Mouse (Mus musculus): ENCODE measurements around the gene Tmem183a.

Tmem183a gene

DNA sequence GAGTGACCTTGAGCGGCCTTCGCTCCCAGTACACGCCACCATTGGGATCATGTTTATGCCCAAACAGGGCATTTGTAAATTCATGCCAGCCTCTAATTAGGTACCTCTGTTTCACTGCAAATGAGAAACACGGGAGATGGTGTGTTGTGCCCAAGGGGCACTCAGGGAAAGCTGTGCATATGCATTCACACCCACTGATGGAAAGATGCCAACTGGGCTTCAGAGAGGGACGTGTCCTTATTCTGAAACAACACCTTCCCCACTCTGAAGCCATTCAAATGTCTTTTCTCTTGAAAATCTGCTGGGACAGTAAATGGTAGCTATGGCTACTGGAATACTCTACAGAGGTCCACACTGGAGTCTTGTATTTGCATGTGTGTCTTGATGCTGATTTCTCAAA lies 43.5 kb downstream of the Tmem183a start:
- no peak for DNase-seq

DNA sequence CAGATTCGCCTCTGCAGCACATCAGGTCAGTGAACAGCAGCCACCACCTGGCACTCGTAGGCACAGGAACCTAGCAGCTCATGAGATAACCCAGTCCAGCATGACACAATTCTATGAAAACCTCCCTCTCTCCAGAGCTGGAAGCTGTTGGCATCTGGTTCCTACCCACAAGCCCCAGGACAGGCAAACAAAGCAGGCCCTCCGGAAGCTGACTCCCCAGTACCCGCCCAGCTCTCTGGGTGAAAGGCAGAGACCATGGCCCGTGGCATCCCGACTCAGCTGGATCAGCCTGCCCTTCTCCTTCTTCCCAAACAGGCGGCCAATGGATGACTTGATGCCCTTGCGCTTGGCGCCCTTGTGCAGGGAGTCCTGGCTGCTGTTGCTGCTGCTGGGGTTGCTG lies 45.4 kb downstream of the Tmem183a start:
- no peak for DNase-seq

DNA sequence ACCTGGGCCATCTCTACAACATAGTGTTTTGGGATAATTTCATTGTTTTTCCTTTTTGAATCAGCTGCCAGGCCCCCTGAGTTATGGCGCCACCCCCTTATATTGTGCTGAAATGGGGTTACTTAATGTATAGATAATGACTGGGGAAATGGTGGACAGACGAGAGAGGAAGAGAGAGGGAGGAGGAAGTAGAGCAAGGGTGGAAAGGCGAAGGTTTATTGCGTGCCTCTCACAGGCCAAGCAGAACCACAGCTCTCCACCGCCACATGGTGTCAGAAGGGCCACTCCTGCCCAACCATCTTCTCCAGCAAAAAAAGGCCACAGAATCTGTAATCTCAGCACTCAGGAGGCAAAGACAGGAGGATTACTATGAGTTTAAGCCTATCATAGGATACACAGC lies 46.6 kb downstream of the Tmem183a start:
- DNase-seq = no peak

DNA sequence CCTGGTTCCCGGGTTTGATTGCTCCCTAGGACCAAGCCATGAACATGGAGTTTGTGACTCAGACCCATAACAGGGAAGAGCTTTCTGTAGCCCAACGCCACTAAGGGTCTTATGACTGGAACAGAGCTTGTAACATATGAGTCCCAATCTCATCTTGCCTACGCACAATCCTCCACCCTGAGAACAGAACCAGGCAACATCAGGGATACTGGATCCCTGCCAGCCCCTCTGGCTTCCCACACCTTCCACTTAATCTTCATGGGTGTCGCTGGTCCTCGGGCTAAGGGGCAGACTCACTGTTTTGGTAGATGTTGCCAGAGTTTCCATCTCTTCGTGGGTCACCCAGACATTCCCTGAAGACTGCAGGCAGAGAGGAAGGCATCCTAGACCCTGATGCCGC lies 50.0 kb downstream of the Tmem183a start:
- no peak for DNase-seq

DNA sequence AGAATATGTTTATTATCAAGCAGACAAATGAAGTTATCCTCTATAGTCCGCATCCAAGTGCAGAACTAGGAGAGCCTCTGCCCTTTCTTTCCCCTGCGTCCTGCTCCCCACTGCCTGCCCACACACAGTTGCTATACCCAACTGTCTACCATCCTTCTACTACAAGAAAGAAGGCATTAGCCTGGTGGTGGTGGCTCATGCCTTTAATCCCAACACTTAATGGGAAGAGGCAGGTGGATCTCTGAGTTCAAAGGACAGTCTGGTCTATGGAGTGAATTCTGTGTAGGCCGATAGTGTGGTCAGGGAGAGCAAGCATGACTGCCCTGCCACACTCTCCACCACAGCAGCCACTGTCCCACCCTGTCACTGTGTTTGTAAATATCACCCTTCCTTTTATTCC lies 51.0 kb downstream of the Tmem183a start:
- DNase-seq = no peak

DNA sequence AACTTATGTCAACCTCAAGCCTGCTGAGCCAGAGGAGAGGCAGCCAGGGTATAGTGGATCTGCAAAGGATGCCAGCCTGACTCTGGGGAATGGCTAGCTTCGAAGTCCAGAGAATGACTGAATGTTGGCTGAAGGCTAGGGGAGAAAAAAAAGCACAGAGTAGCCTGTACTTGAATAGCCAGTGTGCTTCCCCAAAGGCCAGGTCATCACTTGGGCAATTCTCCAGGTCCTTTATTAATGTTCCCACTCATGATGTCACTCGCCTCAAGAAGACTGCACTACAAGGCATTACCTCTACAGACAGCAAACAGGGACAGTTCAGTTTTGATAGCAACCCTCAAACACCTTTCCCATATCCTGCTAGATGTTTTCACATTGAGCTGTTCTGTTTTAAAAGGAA lies 51.5 kb downstream of the Tmem183a start:
- no peak for DNase-seq

DNA sequence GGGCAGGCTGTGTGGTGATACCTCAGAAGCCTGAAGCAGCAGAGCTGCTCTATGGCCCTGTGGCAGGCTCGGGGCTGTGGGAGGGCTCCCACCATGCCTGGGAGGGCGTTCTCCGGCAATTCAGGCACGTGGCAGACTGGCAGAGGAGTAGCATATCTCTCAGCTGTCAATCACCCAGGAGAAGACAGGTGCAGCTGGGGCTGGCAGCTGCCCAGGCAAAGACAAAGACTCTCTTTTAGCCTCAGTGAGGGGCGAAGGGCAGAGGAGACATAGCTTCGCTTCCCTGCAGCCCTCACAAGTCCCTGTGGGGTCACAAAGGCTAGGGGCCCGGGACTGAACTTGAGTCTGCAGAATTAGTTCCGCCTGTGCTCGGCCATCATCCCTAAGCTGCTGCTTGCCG lies 54.4 kb downstream of the Tmem183a start:
- no peak for DNase-seq

DNA sequence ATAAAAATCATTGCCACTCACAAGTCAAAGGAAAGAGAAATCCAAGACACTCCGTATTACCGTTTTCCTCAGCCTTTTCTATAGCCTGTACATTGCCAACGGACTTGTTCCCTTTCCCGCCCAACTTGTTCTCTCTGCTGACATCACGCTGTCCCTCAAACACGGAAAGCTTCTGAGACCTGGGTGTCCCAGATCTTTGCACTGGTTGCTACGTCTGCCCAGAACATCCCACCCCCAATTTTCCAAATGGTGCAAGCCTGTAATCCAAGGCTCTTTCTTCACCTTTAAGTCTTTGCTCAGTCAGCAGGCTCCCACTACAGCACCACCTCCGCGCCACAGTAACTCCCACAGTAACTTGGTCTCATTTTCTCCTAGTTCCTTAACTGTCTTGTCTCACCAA lies 56.8 kb downstream of the Tmem183a start:
- DNase-seq = no peak

DNA sequence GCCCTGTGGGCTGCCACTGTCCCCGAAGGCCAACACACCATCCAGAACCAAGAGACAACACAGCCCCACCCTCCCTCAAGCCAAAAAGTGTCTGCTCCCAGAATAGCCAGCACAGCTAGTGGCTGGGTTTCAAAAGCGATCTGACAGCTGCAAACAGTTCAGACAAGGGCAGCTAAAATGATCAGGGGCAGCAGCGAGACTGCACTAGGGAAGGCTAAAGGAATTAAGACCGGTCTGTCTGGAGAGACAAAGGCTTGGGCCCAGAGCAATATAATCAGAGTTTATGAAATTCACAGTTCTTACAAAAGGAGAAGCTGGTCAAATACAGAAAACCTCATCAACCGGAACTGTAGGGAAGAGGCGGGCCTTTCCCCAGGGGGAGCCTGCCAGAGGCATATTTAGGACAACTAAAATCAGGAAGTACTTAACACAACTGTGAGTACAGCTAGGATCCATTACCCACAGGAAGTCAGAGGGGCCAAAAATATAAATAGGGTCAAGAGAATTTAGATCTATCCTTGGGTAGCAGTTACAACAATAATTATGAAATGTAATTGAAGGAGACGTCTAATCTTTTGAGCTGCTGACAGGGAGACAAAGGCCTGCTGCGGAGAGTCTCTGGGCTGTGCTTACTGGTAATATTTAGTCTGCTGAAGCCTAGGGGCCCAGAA lies 59.1 kb downstream of the Tmem183a start:
- peak; percentile 28 to 34 for DNase-seq

DNA sequence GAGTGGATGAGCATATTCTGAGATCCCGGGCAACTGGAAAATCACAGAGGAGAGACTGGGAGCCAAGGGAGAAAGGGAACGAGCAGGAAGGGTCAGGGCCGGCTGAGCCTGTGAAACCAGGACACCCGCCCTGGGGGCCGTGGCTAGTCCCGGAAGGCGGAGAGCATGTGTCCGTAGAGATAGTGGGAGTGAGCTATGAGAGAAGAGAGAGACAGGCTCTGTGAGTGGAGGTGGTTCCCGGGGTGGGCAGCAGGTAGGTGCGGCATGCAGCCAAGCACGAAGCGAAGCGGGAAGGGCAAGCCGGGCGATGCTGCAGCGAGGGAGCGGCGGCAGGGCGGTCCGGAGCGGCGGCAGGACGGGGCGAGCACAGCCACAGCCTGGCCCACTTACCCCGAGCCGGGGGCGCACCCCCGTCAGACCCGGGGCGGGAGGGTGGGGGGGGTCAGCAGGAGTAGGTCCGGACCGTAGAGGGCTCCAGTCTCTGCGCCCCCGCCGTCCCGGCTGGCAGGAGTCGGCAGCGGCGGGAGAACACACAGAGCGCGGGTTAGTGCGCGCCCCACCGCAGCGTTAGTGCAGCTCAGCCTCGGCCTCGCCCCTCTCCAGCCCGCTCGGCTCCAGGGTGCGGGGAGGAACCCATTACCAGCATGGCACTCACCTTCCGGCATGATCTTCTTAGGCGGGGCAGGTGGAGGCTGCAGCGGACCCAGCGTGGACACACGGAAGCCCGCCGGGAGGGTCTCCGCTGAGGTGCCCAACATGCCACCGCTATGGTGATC lies 63.0 kb downstream of the Tmem183a start:
- DNase-seq = no peak

DNA sequence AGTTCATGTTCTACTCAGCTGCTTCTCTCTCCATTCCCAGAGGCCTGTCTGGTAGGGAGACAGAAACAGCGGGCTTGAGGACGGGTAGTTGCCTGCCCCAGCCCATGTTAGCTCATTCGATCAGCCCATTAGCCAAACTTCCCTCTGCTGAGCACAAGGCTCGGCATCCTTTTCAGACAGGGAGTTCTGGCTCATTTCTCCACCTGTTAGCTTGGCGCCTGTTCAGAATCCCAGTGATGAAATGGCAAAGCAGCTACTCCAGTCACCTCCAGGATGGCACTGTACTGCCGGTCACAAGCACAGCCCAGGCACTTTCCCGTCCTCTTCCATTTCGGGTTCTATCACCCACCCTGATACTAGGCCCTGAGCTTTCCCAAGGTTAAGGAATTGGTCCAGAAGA lies 64.5 kb downstream of the Tmem183a start:
- DNase-seq = no peak

All from kidney, adult 8-10 months (tissue).